Comparison of ENCODE assay signal across 8 mouse cellular contexts in genomic region chr4:32950356-32951034, GRCm38 (mm10). TPM values are rescaled to one million over a fixed set of nuclear protein-coding genes. Genes with fewer than 3 reads are reported as not detected.
A peak's percentile ranks its signal among the peaks of the same experiment; 100 is the strongest.
DNase-seq lines count a peak whose midpoint lies in the region; ATAC-seq and TF ChIP-seq lines count a peak whose summit lies in the region.

Gene Ankrd6, minus strand, starts transcription at chr4:32950841.

- peak in 2 of 3 experiments; percentile 69 to 86; a peak in 5 of 6 replicates for TF ChIP-seq CTCF in MEL (IDR thresholded peaks at IDR 0.05 in 2 of 3, conservative IDR thresholded peaks at IDR 0.05 in 1 of 3; ENCODE audit: control insufficient read depth in 1 of 3, insufficient read depth in 1 of 3, low read depth in 2 of 3, low read length in 3 of 3, poor library complexity in 1 of 3, severe bottlenecking in 1 of 3)

- H3K36me3 ChIP-seq in MEL (ENCODE audit: control insufficient read depth in 1 of 2, insufficient read depth in 2 of 2, low read length in 2 of 2), result no peaks in the 10 kb centered on the region
- no peaks in the 10 kb centered on the region for H3K36me3 ChIP-seq in lung, embryonic 16.5 days (ENCODE audit: control insufficient read depth, insufficient read depth, low read length)

- peak; percentile 58 for DNase-seq in MEL (ENCODE audit: low read depth, low spot score)
- DNase-seq in cerebellum, adult 8-10 months, result peak; percentile 84
- peak; percentile 79 for DNase-seq in forelimb bud, embryonic 11.5 days (ENCODE audit: low read depth, low spot score)
- peak; percentile 86 for DNase-seq in heart, postnatal 4 days
- DNase-seq in layer of hippocampus, adult 9-11 months, result peak; percentile 62
- peak; percentile 77 for DNase-seq in ovary, postnatal 14 days (ENCODE audit: low spot score)
- DNase-seq in thymus, postnatal 10 days (ENCODE audit: low spot score in 2 of 2), result peak; percentile 53 to 80

- H3K27ac ChIP-seq in MEL (ENCODE audit: control insufficient read depth, low read depth, low read length), result no peak within 1 kb of the TSS
- no peak within 1 kb of the TSS for H3K27ac ChIP-seq in lung, embryonic 16.5 days (ENCODE audit: low read length)

- H3K4me3 ChIP-seq in MEL (ENCODE audit: control insufficient read depth in 1 of 2, insufficient read depth in 1 of 2, low read depth in 2 of 2, low read length in 2 of 2), result peak within 1 kb of the TSS; percentile 45 to 46; a peak in 3 of 4 replicates
- H3K4me3 ChIP-seq in lung, embryonic 16.5 days (ENCODE audit: low read length), result peak within 1 kb of the TSS; percentile 75

- TF ChIP-seq RAD21 in MEL (IDR thresholded peaks at IDR 0.05; ENCODE audit: low read depth, low read length), result peak; percentile 67

- no peaks in the 10 kb centered on the region for H3K4me1 ChIP-seq in MEL (ENCODE audit: control insufficient read depth in 1 of 2, insufficient read depth in 2 of 2, low read length in 2 of 2)
- H3K4me1 ChIP-seq in lung, embryonic 16.5 days (replicated peaks; ENCODE audit: control insufficient read depth, insufficient read depth, low read length), result peaks cover 9% of the 10 kb centered on the region

- peak; percentile 96 for ATAC-seq in lung, embryonic 16.5 days (ENCODE audit: low read depth)

- H3K9me3 ChIP-seq in MEL (replicated peaks; ENCODE audit: insufficient read depth, low read length), result no peaks in the 10 kb centered on the region
- H3K9me3 ChIP-seq in lung, embryonic 16.5 days (ENCODE audit: control insufficient read depth, low read length), result no peaks in the 10 kb centered on the region

- H3K4me2 ChIP-seq in lung, embryonic 16.5 days (ENCODE audit: low read depth, low read length), result peak within 1 kb of the TSS; percentile 95

- H3K79me2 ChIP-seq in MEL (ENCODE audit: control insufficient read depth, insufficient read depth, low read length, poor library complexity), result no peaks in the 10 kb centered on the region

- H3K9ac ChIP-seq in MEL (ENCODE audit: control insufficient read depth, low read depth, low read length, poor library complexity, severe bottlenecking), result peak within 1 kb of the TSS; percentile 9; the same call in 1 of the 2 replicates
- H3K9ac ChIP-seq in lung, embryonic 16.5 days (ENCODE audit: low read length), result peak within 1 kb of the TSS; percentile 70

- H3K27me3 ChIP-seq in MEL (ENCODE audit: control insufficient read depth in 1 of 2, insufficient read depth in 2 of 2, low read length in 2 of 2), result no peaks in the 10 kb centered on the region; a peak in 1 of 4 replicates
- peaks cover 11% of the 10 kb centered on the region for H3K27me3 ChIP-seq in lung, embryonic 16.5 days (ENCODE audit: control insufficient read depth, insufficient read depth, low read depth, low read length)

- under 1% methylated on average over 59 of the region's 66 CpGs for WGBS in lung, embryonic 16.5 days

- no peak for TF ChIP-seq POLR2A in MEL (IDR thresholded peaks at IDR 0.05; ENCODE audit: control insufficient read depth in 1 of 2, insufficient read depth in 1 of 2, low read depth in 1 of 2, low read length in 2 of 2, poor library complexity in 1 of 2)

- no peak for TF ChIP-seq EP300 in MEL (IDR thresholded peaks at IDR 0.05; ENCODE audit: low read depth in 1 of 2, low read length in 2 of 2)

TF ChIP-seq in MEL, 35 proteins besides CTCF, POLR2A, EP300 and RAD21:
- TF ChIP-seq SMC3 (IDR thresholded peaks at IDR 0.05; ENCODE audit: low read depth, low read length) (peak; percentile 66), ZC3H11A (IDR thresholded peaks at IDR 0.05; ENCODE audit: low read depth, low read length) (peak; percentile 57), MYC (IDR thresholded peaks at IDR 0.05; ENCODE audit: low read depth, low read length) (no peak), MAZ (IDR thresholded peaks at IDR 0.05; ENCODE audit: low read depth, low read length) (no peak), ZMIZ1 (IDR thresholded peaks at IDR 0.05; ENCODE audit: low read depth, low read length) (no peak), MXI1 (IDR thresholded peaks at IDR 0.05; ENCODE audit: low read depth, low read length) (peak; percentile 40; the same call in 1 of the 2 replicates), ZNF384 (IDR thresholded peaks at IDR 0.05; ENCODE audit: low read depth, low read length) (no peak)

RNA-seq across cellular contexts. Expression of gene Ankrd6, which starts in this region (rescaled TPM):
- total RNA-seq in MEL (2012; rRNA removed), result 1.1 and 1.4 TPM in 2 replicates
- 1 to 10 TPM in 1 of 2 experiments, not detected in 1; 1.8 TPM for polyA plus RNA-seq in MEL (2012; ENCODE audit: insufficient read depth in 1 of 2, insufficient read length in 2 of 2, low read depth in 1 of 2, low replicate concordance in 2 of 2, missing spikeins in 1 of 2)
- total RNA-seq in heart, postnatal 4 days (2021), result 1 to 10 TPM; 7.2 to 8.2 TPM
- 2.6 and 3.6 TPM in 2 replicates for polyA plus RNA-seq in lung, embryonic 16.5 days (2015; fragmentation: Nextera tagmentation; extraction: Ambion mirVana)
